Mouse (Mus musculus): Measurements from ENCODE around the gene Erc2.

- TF ChIP-seq TCF12 (IDR thresholded peaks at IDR 0.05; ENCODE audit: low read depth, low read length) (no peak), JUND (conservative IDR thresholded peaks at IDR 0.05; ENCODE audit: low read depth, low read length) (no peak), JUN (IDR thresholded peaks at IDR 0.05; ENCODE audit: insufficient read depth, low read depth, low read length) (no peak), ZC3H11A (IDR thresholded peaks at IDR 0.05; ENCODE audit: low read depth, low read length) (no peak), POLR2A (IDR thresholded peaks at IDR 0.05; ENCODE audit: low read depth, low read length) (no peak), CTCF (conservative IDR thresholded peaks at IDR 0.05 in 1 of 2, IDR thresholded peaks at IDR 0.05 in 1 of 2; ENCODE audit: low read depth in 2 of 2, low read length in 2 of 2) (no peak), E2F4 (IDR thresholded peaks at IDR 0.05; ENCODE audit: insufficient replicate concordance, low read depth, low read length) (no peak), GABPA (IDR thresholded peaks at IDR 0.05; ENCODE audit: insufficient replicate concordance, low read depth, low read length) (no peak), EP300 (IDR thresholded peaks at IDR 0.05; ENCODE audit: low read length) (no peak), HCFC1 (IDR thresholded peaks at IDR 0.05; ENCODE audit: low read depth, low read length) (no peak)
Measured at GRCm38 (mm10) chr14:28418497-28418896, 796.3 kb downstream of the Erc2 start.

Measured in CH12.LX (cell line).